Mouse (Mus musculus): Measurements from ENCODE around the gene Ccdc107.

DNA sequence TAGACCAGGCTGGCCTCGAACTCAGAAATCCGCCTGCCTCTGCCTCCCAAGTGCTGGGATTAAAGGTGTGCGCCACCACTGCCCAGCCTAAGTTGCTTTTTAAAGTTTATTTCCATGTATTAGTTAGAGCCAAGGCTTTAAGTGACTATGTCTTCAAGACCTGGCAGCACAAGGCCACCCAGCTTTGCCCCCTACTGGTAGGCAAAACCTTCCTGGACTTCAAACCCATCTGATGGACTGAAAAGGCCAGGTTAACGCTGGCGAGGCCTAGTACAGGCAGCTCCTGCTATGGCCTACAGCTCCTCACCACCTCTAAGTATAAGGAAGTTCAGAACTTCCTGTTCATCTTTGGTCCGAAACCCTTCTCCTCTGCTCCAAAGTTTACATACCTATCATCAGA lies 16.1 kb upstream of the Ccdc107 start:
- TF ChIP-seq E2F4 (IDR thresholded peaks at IDR 0.05; ENCODE audit: insufficient read depth): no peak
- TF ChIP-seq TCF12 (IDR thresholded peaks at IDR 0.05; ENCODE audit: insufficient read depth, poor library complexity, severe bottlenecking): no peak
- TF ChIP-seq MYOG (IDR thresholded peaks at IDR 0.05; ENCODE audit: control insufficient read depth in 1 of 3, insufficient read depth in 1 of 3, insufficient read length in 2 of 3, low read depth in 2 of 3): no peak
- no peak for TF ChIP-seq CEBPB (IDR thresholded peaks at IDR 0.05; ENCODE audit: insufficient read depth, poor library complexity, severe bottlenecking)
- TF ChIP-seq POLR2A (IDR thresholded peaks at IDR 0.05; ENCODE audit: insufficient read length, low read depth): no peak
- no peak for TF ChIP-seq USF1 (IDR thresholded peaks at IDR 0.05; ENCODE audit: low read depth)

Data from myocyte (in vitro differentiated cells).